Mouse (Mus musculus): ENCODE measurements around the gene Laptm4a. TPM values are rescaled to one million over a fixed set of nuclear protein-coding genes. Genes with fewer than 3 reads are reported as not detected.
"Not testable (repeated sequence)": the region's sequence is repeated elsewhere in the genome, so short reads cannot be mapped to it uniquely, and the experiment has no call there.

Gene Laptm4a
- total RNA-seq, 4 experiments from 2014 or later = 221 to 236 (median 226) TPM

DNA sequence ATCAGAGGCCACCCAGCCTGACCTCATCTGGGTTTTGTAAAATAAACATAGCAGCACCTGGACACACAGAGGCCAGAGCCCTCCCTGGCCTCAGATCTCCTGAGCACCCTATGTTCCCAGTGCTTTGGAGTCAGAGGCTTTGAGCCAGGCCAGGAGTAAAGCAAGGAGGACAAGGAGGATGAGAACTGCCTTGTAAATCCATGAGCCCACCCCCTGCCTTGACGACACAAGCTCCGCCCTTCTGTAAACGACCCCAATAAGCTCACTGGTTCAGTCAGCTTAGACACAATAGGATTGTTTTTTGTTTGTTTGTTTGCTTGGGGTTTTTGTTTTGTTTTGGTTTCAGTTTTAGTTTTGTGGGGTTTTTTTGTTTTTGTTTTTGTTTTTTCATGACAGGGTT lies 19.0 kb upstream of the Laptm4a start:
- no peak for DNase-seq (ENCODE audit: low spot score in 2 of 2)

DNA sequence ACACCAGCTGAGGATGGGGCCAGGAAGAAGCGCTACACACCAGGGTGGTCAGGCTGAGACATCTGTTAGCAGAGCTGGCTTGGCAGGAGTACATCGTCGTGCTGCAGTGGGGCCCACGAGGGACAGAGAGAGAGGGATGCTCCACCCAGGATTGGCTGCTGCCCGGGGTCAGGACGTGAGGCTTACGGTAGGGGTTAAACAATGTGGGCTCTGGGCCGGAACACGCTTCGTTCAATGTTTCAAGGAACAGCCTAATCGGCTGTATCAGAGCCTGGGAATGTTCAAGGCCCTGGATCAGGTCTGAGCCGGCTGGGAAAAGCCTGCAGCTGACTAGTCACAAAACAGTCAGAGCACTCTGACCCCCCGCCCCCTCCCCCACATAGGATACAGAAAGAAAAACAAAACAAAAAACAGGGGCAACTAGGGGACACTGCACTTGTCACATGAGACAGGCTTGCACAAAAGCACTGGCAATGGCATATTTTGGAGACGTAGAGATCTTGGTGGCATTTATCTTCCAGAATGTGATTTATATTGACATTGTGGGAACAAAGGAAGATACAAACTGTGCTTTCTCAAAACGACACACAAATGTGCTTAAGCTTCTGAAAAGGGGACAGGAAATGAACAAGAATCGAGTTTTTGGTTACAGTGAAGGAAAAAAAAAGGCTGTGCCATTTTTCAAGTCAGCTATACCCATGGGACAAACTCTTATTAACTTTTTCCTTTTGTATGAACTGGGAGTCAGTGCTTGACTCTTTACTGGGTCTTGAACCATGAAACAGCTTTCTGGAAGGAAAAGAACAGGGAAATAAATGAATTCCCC lies 8.4 kb upstream of the Laptm4a start:
- DNase-seq (ENCODE audit: low spot score in 2 of 2) = peak; percentile 63 to 68

GRCm38 (mm10) chr12:8913701-8914340 lies 7.6 kb upstream of the Laptm4a start:
- no peak for DNase-seq (ENCODE audit: low spot score in 2 of 2)

DNA sequence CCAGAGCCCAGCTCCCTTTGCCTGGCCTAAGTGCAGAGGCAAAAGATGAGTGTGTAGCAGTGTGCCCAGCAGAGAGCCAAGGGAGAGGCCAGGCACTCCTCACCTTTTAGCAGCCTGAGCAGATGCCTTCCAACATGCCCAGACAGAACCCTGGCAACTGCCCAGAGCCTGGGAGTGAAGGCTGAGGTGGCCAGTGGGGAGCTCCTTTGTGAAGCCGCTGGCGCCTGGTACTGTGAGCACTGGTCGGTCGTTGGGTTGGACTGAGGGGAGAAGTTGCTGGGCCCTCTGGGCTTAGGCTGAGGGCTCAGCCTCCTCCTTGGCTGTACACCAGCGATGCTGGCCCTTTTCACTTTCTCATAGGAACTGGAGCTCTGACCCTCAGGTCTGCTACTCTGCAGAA lies 5.1 kb upstream of the Laptm4a start:
- DNase-seq (ENCODE audit: low spot score in 2 of 2) = peak; percentile 41 to 66

DNA sequence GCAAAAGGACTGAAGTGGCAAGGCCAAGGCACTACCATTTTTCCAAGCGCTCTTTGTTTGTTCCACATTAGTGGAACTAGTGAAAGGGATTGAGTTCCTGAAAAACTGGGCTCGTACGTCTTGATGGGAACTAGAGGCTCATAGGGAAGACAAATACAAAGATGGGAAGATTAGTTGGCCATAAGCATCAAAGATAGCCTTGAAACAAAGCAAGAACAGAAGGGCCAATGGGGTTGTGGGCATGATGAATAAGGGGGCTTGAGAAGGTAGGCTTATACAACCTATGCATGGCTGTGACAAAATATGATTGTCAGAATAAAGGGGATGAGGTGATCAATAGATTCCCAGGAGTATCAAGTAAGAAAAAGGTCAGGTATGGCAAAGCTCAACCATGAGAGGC lies 2.2 kb upstream of the Laptm4a start:
- no peak for DNase-seq (ENCODE audit: low spot score in 2 of 2)

DNA sequence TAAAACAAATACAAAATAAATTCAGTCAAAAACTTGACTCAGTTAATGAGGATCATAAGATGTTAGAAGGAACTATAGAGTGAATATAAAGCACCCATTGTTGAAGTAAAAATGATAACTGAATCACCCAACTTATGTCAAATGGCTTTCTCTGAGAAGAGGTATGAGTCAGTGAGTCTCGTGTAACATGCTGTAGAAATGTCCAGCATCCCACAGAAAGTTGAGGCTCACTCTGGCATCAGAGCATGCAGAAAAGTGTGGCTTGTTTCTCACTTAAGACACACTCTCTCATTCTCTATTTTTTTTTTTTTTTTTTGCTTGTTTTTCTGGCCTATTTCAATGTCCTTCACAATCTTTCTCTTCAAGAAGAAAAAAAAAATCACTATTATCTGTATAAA lies 469 bp upstream of the Laptm4a start:
- DNase-seq (ENCODE audit: low spot score in 2 of 2) = no peak

GRCm38 (mm10) chr12:8922369-8923124 lies 1.1 kb downstream of the Laptm4a start:
- no peak for DNase-seq (ENCODE audit: low spot score in 2 of 2)

DNA sequence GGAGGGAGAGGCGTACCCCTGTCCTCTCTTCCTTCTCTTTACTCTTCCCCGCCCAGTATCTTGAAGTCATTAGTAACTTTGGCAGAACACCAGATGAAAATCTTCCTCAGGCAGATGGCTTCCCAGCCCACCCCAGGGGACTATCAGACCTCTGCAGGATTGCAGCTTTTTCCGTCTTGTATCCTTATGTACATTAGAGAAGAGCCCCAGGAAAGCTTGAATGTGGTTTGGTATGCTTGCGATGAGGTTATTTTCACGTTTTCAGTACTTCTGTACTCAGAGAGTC lies 1.6 kb downstream of the Laptm4a start:
- peak; percentile 36 to 47 for DNase-seq (ENCODE audit: low spot score in 2 of 2)

DNA sequence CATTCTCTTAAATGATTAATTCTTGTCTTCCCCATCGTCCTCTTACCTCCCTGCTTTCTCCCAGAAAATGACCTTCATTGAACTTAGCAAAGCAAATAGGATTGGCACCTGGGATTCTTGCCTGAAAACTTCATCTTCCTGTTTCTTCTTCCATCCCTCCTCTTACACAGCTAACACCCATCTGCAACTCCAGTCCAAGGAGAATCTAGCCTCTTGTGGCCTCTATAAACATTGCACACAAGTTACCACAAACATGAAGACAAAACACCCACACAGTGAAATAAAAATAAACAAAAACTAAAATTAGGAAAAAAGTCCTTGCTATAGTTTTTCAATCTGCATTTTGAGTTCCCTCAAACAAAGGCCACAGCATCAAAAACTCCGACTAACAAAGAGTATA lies 2.1 kb downstream of the Laptm4a start:
- DNase-seq (ENCODE audit: low spot score in 2 of 2) = no peak

DNA sequence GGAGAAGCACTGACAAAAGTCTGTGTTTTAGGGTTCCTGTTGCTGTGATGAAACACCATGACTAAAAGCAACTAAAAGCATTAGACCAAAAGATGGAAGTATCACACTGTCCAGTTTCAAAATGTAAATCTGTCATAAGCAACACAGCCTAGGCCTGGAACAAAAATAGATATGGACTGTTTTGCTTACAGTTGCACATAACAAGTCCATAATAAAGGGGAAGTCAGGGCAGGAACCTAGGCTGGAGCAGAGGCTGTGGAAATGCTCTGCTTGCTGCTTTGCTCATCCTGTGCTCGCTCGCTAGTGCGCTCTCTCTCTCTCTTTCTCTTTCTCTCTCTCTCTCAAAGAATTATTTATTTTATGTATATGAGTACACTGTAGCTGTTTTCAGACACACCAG lies 6.2 kb downstream of the Laptm4a start:
- no peak for DNase-seq (ENCODE audit: low spot score in 2 of 2)

GRCm38 (mm10) chr12:8928766-8929165 lies 7.3 kb downstream of the Laptm4a start:
- no peak for DNase-seq (ENCODE audit: low spot score in 2 of 2)

DNA sequence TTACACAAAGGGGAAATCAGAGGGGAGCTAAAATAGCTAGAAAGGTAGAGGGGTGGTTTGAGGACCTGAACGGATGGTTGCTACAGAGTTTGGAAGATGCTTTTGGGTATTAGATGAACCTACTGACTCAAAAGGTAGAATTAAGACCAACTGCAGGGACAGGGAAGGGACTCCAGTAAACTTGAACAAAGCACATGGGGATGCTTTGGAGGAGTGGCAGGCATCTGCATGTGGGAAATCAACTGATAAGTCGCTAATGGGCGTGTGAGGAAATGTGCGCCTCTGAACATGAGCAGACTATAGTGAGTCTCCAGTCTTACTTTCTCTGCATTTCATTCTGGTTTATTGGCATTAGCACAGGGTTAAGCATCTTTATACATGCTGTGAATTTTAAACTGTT lies 9.6 kb downstream of the Laptm4a start:
- no peak for DNase-seq (ENCODE audit: low spot score in 2 of 2)

GRCm38 (mm10) chr12:8935349-8935748 lies 13.9 kb downstream of the Laptm4a start:
- DNase-seq (ENCODE audit: low spot score in 2 of 2) = no peak

- not testable (repeated sequence) for DNase-seq (ENCODE audit: low spot score in 2 of 2)
Observed at GRCm38 (mm10) chr12:8936210-8936609, 14.7 kb downstream of the Laptm4a start.

DNA sequence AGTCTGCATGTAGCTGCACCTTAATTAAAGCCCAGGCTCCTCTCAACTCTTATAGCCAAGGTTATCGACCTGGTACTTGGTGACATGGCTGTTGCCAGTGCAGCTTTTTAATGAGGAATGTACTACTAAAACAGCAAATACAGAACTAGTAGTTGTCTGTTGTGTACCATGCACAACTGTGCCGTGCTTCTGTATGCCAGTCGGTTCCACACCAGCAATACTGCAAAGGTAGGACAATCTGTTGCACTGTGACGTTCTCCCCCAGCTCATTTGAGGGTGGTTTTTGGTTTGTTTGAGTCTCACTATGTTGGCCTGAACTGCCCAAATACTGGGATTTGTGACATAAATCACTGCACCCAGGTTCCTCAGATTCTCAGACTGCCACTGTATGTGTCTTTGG lies 18.0 kb downstream of the Laptm4a start:
- no peak for DNase-seq (ENCODE audit: low spot score in 2 of 2)

- no peak for DNase-seq (ENCODE audit: low spot score in 2 of 2)
Observed at GRCm38 (mm10) chr12:8940011-8941005, 18.8 kb downstream of the Laptm4a start.

DNA sequence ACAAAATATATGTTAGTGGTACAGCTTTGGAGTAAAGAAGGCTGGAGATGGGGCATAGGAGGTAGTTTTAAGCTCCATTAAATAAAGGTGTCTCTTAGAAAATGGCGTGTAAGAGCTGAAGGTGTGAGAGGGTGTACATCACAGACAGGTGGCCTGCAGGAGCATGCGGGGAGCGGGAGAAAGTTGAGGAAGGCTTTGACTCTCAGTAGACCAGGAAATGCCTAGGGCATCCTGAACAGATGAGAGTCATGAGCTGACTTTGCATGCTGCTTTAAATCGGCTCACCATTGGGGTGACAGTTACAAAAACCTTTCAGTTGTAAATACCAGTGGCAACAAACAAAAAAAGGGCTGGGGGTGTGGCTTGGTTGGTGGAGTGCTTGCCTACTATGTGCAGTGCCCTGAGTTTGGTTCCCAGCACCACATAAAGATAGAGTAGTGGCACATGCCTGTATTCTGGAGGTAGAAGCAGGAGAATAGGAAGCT lies 19.7 kb downstream of the Laptm4a start:
- no peak for DNase-seq (ENCODE audit: low spot score in 2 of 2)

DNA sequence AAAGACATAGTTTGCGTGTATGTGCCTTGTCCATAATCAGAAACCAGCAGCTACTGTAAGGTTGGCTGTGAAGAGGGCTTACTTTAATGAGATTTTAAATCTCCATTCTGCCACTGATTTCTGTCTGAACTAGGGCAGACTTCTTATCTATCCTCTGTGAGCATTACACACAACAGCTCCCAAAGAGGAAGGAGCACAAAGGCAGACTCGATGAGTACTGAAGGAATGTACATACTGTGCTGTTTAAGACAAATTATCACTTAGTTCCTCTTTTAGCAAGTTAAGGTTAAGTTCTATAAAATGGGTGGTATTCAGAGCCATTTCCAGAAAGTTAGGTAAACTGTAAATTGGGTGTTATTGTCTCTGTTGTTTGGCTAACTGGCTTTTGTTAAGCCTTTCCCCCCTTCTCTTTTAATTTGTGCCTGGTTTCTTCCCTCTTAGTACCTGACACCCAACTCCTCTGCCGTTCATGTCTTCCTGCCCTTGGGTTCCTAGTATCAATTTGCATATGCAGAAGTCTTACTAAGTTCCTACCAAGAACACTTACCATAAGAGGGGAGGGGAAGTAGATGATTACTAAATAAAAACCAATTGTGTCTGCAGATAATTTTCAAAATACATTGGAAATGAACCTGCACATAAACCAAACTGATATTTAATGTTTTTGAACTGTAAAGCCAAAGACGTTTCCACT lies 20.4 kb downstream of the Laptm4a start:
- no peak for DNase-seq (ENCODE audit: low spot score in 2 of 2)

- DNase-seq (ENCODE audit: low spot score in 2 of 2) = no peak
Observed at GRCm38 (mm10) chr12:8947163-8947562, 25.7 kb downstream of the Laptm4a start.

DNA sequence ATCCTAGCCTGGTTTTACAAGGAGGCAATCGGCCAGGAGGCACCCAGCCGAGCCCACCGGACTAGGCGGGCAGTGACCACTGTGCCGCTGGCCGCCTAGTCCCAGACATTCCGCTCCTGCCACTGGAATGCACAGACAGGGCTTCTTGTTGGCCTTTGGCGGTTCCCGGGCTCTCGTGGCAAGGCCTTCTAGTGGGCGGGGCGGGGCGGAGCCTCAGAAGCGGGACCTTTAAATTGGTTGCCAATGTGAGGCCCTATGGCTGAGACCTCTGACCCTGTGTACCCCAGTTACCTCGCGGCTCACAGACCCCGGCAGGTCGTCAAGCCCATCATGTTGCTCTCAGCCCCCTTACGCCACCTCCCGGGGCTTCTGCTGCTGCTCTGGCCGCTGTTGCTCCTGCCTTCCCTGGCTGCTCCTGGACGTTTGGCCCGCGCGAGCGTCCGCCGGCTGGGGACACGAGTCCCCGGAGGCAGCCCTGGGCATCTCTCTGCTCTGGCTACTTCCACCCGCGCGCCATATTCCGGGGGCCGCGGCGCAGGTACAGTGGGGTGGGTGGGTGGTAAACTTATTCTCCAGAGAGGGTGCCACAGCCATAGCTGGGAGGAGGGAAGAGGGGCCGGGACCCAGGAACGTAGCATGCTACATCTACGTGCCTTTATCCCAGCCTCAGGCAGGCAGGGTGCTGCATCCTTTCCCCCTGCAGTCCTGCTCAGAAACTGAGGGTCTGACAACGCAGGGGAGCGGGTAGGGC lies 26.4 kb downstream of the Laptm4a start, which contains the start of gene Matn3:
Gene Matn3 (plus strand): TSS at position 216 of the 751 bp plus-strand sequence.
- peak; percentile 62 to 63 for DNase-seq (ENCODE audit: low spot score in 2 of 2)

All from gastrocnemius, adult 8-10 months (tissue).